Mouse (Mus musculus) testis, adult 2 months (tissue): ENCODE measurements around the gene Cyb5b. TPM values are rescaled to one million over a fixed set of nuclear protein-coding genes. Genes with fewer than 3 reads are reported as not detected.
A peak's percentile ranks its signal among the peaks of the same experiment; 100 is the strongest.

ENCODE experiments used
- H3K27ac ChIP-seq: fragments of 200-500 bp; 2 replicates; pipeline ENCODE4 v1.5.1; 2012; ENCODE audit warnings: low read depth, low read length; ENCODE audit not compliant: control insufficient read depth, insufficient read depth
- H3K27me3 ChIP-seq: fragments of 200-500 bp; 2 replicates; pipeline ENCODE4 v1.6.1; 2012; ENCODE audit warnings: mild to moderate bottlenecking, low read length, moderate library complexity; ENCODE audit not compliant: control insufficient read depth, insufficient read depth
- H3K36me3 ChIP-seq: fragments of 200-500 bp; 2 replicates; pipeline ENCODE4 v1.6.1; 2012; ENCODE audit warnings: mild to moderate bottlenecking, low read length; ENCODE audit not compliant: control insufficient read depth, insufficient read depth
- H3K4me1 ChIP-seq: fragments of 200-500 bp; 2 replicates; pipeline ENCODE4 v1.6.1; 2012; ENCODE audit warnings: low read length; ENCODE audit not compliant: control insufficient read depth, insufficient read depth
- H3K4me3 ChIP-seq: fragments of 200-500 bp; 2 replicates; pipeline ENCODE4 v1.5.1; 2012; ENCODE audit warnings: low read depth, mild to moderate bottlenecking, low read length, moderate library complexity, mixed read lengths; ENCODE audit not compliant: control insufficient read depth
- CTCF ChIP-seq: fragments of 200-500 bp; IDR thresholded peaks from 2 replicates; pipeline ENCODE4 v1.5.1; 2012; ENCODE audit warnings: low read depth, mild to moderate bottlenecking, inconsistent platforms, low read length, moderate library complexity; ENCODE audit not compliant: control insufficient read depth, insufficient read depth, insufficient replicate concordance
- POLR2A ChIP-seq: fragments of 200-500 bp; IDR thresholded peaks from 2 replicates; pipeline ENCODE4 v1.6.1; 2012; ENCODE audit warnings: low read depth, mild to moderate bottlenecking, inconsistent platforms, low read length, moderate library complexity; ENCODE audit not compliant: control insufficient read depth
- polyA plus RNA-seq: library from polyadenylated mRNA; depleted of rRNA; stranded (reverse); fragments of >200 nt; gene quantifications from 2 replicates; pipeline ENCODE4 v1.2.3, GENCODE M21; 2012

The Cyb5b gene
- polyA plus RNA-seq, 1 experiment: 31.4 TPM

DNA sequence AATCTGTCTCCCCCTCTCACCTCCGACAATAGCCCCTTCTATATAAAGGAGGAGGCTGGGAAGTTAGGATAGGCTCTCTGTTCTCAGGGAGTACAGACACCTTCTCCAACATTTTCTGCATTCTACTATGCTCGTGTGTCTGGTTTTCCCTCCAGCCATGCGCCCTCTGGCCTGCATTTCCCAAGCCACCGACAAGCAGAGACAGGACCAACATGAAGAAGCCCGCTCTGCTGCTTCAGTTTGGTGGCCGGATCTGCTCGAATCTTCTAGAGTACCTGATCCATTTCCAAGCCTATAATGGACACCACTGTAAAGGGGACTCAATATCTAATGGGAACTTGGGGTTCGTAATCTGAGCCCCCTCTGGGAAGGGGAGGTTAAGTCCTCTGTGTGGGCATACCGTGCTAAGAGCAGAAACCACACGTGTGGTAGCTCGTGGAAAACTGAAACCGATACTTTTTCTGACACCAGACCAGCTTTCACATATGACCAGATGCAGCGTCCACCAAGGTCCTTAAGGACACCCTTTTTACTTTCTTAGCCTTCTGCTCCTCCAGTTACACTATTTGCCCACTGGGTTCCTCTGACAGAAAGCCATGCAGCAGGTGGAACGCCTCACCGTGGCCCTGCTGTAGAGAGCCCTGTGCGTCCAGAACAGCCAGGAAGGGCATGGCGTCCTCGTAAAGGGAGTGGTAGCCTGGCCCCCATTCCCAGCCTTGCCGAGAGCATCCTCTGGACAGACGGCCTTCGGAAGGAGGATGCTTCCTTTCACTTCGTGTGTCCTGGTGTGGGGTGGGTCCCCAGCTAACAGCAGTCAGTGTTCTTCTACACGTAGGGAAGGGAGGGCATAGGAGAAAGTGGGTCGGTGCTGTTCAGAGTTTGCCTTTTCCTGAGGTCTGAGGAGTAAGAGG lies 17.6 kb upstream of the Cyb5b start:
- peak overlapping the region; percentile 46; the same call in 1 of the 2 replicates for H3K27ac ChIP-seq
- no peaks in the 10 kb centered on the region for H3K36me3 ChIP-seq
- peaks cover 5% of the 10 kb centered on the region for H3K4me1 ChIP-seq
- H3K4me3 ChIP-seq: peak overlapping the region; percentile 5
- TF ChIP-seq POLR2A: no peak
- TF ChIP-seq CTCF: 0 out of 2 replicates have a peak, but pooled peaks have one; percentile 0
- H3K27me3 ChIP-seq: no peaks in the 10 kb centered on the region

DNA sequence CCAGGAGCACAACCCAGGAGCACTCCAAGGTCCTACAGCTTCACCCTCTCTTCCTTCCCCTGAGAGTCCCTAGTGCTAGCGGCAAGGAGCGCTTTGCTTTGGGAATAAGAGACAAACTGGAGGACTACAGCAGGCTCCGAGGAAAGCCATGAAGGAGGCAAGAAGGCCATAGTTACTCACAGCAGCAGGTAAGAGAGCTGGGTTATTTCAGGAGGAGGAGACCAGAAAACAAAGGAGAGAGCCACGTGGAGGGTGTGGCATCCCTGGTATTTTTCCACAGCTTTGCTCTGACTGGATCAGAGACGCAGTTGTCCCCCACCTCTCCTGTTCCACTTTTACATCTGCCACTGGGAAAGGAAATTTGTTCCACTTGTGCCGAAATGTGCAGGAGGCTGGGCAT lies 16.6 kb upstream of the Cyb5b start:
- Histone ChIP-seq H3K27ac (peak overlapping the region; percentile 68), H3K27me3 (no peaks in the 10 kb centered on the region), H3K4me1 (peaks cover 5% of the 10 kb centered on the region), H3K4me3 (no peak overlapping the region), H3K36me3 (no peaks in the 10 kb centered on the region)
- TF ChIP-seq POLR2A (no peak), CTCF (no peak)

DNA sequence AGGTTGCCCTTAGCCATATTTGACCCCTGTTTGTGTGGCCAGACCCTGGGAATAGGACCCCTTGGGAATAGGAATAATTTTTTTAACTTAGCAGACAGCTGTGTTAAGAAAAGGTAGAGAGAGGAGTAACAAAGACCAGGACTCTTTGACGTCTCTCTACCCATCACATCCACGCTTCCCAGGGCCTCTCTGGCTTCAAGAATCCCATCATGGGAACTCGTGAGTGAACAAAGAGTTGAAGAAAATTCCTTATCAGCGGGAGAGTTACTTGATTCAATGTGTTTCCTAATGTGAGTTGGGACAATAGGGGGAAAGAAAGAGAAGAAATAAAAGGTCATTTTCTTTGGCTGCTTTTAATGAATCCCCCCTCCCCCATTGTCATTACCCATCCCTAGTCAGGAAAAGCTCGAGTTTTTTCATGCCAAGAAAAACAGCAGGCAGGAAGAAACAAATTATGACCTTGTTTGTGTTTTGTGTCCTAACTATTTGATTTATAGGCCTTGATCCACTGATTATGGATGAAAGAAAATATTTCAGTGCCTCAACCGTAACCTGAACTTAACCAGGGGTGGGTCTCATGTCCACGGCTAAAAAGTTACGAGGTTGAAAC lies 14.3 kb upstream of the Cyb5b start:
- Histone ChIP-seq H3K27me3 (no peaks in the 10 kb centered on the region), H3K27ac (peak overlapping the region; percentile 24; the same call in 1 of the 2 replicates), H3K4me1 (peaks cover 14% of the 10 kb centered on the region), H3K4me3 (no peak overlapping the region), H3K36me3 (no peaks in the 10 kb centered on the region)
- TF ChIP-seq POLR2A: no peak
- no peak for TF ChIP-seq CTCF

DNA sequence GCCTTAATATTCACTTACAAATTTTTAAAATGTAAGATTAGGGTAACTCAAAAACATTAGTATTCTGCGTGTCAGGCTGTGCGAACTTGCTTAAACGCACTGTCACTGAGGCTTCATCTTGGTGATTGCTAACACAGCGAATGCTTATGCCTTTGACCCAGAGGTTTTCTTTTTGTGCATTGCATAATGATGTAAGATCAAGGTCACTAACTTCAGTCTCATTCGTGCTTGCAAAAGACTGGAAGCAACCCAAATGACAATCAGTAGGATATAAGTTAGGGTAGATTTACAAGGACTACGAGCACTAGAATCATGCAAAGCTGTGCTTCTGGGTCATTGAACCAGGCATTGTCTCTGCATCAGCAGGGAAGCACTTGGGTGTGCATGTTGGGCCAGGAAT lies 12.8 kb upstream of the Cyb5b start:
- Histone ChIP-seq H3K27me3 (no peaks in the 10 kb centered on the region), H3K4me1 (peaks cover 15% of the 10 kb centered on the region), H3K36me3 (no peaks in the 10 kb centered on the region), H3K27ac (peak overlapping the region; percentile 25), H3K4me3 (no peak overlapping the region)
- TF ChIP-seq CTCF (no peak), POLR2A (no peak)

DNA sequence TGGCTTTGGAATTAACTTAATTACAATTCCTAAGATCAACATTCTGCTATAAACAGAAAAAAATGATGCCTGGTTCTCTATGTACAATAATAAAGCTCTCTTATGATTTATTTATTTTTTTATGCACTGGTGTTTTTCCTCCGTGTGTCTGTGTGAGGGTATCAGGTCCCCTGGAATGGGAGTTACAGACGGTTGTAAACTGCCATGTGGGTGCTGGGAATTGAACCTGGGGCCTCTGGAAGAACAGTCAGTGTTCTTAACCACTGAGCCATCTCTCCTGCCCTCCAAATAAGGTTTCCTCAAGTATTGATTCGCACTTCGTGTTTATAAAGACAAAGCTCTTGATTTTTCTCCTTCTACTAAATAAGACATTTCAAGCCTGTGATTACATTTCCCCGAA lies 12.1 kb upstream of the Cyb5b start:
- peaks cover 15% of the 10 kb centered on the region for H3K4me1 ChIP-seq
- no peak overlapping the region for H3K27ac ChIP-seq
- TF ChIP-seq CTCF: no peak
- H3K36me3 ChIP-seq: no peaks in the 10 kb centered on the region
- H3K27me3 ChIP-seq: no peaks in the 10 kb centered on the region
- no peak overlapping the region for H3K4me3 ChIP-seq

DNA sequence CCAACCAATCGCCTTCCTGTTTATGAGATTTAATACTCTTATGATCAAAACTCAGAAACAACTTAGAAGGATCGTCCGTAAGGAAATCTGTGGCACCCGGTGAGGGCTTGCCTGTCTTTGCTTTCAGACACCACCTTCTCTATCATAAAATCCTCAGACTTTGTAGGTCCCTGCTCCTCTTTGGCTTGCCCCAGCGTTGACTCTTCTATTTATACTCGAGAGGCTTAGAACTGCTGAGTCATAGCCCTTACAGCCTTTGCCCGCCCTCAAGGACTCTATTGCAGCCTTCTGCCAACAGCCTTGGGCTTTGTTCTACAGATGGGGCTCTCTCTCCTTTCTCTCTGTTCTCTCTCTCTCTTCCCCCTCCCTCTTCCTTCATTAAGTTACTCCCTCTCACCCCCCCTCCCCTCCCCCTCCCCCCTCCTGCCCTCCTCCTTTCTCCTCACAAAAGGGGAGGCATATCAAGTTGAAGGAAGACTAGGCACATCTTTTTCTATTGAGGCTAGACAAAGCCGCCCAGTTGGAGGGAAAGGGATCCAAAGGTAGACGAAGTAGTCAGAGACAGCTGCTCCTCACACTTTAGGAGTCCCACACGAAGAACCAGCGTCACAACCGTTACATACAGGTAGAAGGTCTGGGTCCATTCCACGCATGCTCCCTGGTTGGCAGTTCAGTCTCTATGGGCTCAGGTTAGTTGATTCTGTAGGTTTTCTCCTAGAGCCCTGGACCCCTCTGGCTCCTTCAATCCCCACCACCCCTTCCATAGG lies 10.6 kb upstream of the Cyb5b start:
- Histone ChIP-seq H3K27ac (peak overlapping the region; percentile 77), H3K27me3 (no peaks in the 10 kb centered on the region), H3K4me3 (peak overlapping the region; percentile 68), H3K36me3 (no peaks in the 10 kb centered on the region), H3K4me1 (peaks cover 11% of the 10 kb centered on the region)
- no peak for TF ChIP-seq CTCF
- no peak; the same call in 1 of the 2 replicates for TF ChIP-seq POLR2A

DNA sequence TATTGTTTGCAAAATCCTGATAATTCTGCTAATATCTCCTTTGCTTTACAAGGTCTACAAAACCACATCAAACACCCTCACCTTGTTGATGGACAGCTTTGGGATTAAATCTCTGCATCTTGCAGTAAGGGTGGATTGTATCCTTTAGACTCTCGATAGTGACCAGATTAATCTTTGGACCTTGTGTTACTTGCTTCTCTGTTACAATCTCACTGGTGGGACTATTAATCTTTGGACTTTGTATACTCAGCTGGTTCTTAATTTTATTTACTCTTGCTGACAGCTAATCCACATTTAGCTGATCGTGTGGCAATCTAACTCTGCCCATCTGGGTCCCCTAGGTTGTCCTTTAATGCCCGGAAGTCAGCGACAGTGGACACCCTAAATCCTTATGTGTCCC lies 7.9 kb upstream of the Cyb5b start:
- H3K4me1 ChIP-seq: peaks cover 11% of the 10 kb centered on the region
- no peak overlapping the region for H3K27ac ChIP-seq
- no peaks in the 10 kb centered on the region for H3K27me3 ChIP-seq
- no peaks in the 10 kb centered on the region for H3K36me3 ChIP-seq
- H3K4me3 ChIP-seq: no peak overlapping the region
- TF ChIP-seq CTCF (no peak), POLR2A (no peak)
